Comparison of ENCODE assay signal across 35 mouse cellular contexts in the genomic region with DNA sequence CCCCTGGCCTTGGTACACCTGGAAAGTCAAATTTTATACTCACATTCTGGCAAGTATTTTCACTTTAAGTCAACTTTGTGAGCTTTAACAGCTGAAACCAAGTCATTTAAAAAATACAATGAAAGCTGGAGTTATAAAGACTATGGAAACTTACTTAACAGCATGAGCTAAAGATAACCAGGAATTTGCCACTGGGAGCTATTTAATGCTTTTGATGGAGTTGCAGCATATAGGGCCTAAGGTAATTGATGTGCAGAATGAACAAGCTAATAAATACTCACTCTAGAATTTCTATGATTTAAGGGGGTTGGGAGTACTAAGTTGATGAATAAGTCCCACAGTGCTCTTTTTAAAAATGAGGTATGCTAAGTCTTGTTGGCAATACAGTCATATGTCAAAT.
"Had no signal": no experiment of that assay in that cellular context is flagged by ENCODE, and none has a peak within 500 bp of the region (broad histone marks: within the 10 kb centered on the region; RNA-seq: fewer than 3 reads in every experiment).

No protein-coding gene starts in this region.

- ATAC-seq: hindbrain, embryonic 16.5 days; hindbrain, postnatal 0 days; inflammation-experienced regulatory T-cells, adult 6 months; intestine, embryonic 15.5 days; intestine, embryonic 16.5 days; intestine, postnatal 0 days had no signal

- H3K36me3 ChIP-seq: heart, embryonic 10.5 days; heart, embryonic 12.5 days; heart, embryonic 13.5 days; heart, embryonic 15.5 days; hindbrain, embryonic 10.5 days; hindbrain, embryonic 12.5 days; hindbrain, embryonic 13.5 days; hindbrain, embryonic 15.5 days; intestine, embryonic 15.5 days; kidney, embryonic 15.5 days had no signal

- H3K4me3 ChIP-seq: heart, embryonic 10.5 days; heart, embryonic 12.5 days; heart, embryonic 13.5 days; heart, embryonic 15.5 days; hindbrain, embryonic 10.5 days; hindbrain, embryonic 12.5 days; hindbrain, embryonic 13.5 days; hindbrain, embryonic 15.5 days; intestine, embryonic 15.5 days; kidney, embryonic 15.5 days; layer of hippocampus, adult 2 months had no signal

- H3K4me1 ChIP-seq: heart, embryonic 10.5 days; heart, embryonic 12.5 days; heart, embryonic 15.5 days; hindbrain, embryonic 10.5 days; hindbrain, embryonic 12.5 days; hindbrain, embryonic 13.5 days; intestine, embryonic 15.5 days; kidney, embryonic 15.5 days had no signal

- H3K27me3 ChIP-seq: heart, embryonic 12.5 days; heart, embryonic 13.5 days; heart, embryonic 15.5 days; hindbrain, embryonic 12.5 days; hindbrain, embryonic 13.5 days; hindbrain, embryonic 15.5 days; intestine, embryonic 15.5 days; kidney, embryonic 15.5 days had no signal

- H3K9me3 ChIP-seq: heart, embryonic 10.5 days; heart, embryonic 12.5 days; heart, embryonic 13.5 days; heart, embryonic 15.5 days; hindbrain, embryonic 10.5 days; hindbrain, embryonic 12.5 days; hindbrain, embryonic 13.5 days; hindbrain, embryonic 15.5 days; intestine, embryonic 15.5 days; kidney, embryonic 15.5 days had no signal

- DNase-seq: heart, postnatal 10 days; heart, postnatal 14 days; heart, postnatal 36 days; heart, postnatal 4 days; kidney, adult 11 months; kidney, adult 18-20 months; kidney, adult 2 months; kidney, adult 8-10 months; kidney, adult 9 months; kidney, postnatal 10 days; kidney, postnatal 14 days; kidney, postnatal 25 days; kidney, postnatal 36 days; kidney, postnatal 4 days; layer of hippocampus, adult 9-11 months; layer of hippocampus, postnatal 36 days had no signal

- H3K9ac ChIP-seq: heart, embryonic 12.5 days; heart, embryonic 13.5 days; heart, embryonic 15.5 days; hindbrain, embryonic 12.5 days; hindbrain, embryonic 13.5 days; hindbrain, embryonic 14.5 days; hindbrain, embryonic 15.5 days; intestine, embryonic 15.5 days; kidney, embryonic 15.5 days had no signal

- H3K4me2 ChIP-seq: heart, embryonic 11.5 days; heart, embryonic 12.5 days; heart, embryonic 13.5 days; heart, embryonic 15.5 days; hindbrain, embryonic 12.5 days; hindbrain, embryonic 13.5 days; hindbrain, embryonic 14.5 days; hindbrain, embryonic 15.5 days; intestine, embryonic 15.5 days; kidney, embryonic 15.5 days had no signal

- H3K27ac ChIP-seq: heart, embryonic 10.5 days; heart, embryonic 13.5 days; heart, embryonic 15.5 days; hindbrain, embryonic 10.5 days; hindbrain, embryonic 12.5 days; hindbrain, embryonic 13.5 days; hindbrain, embryonic 14.5 days; hindbrain, embryonic 15.5 days; hindbrain, postnatal 0 days; intestine, embryonic 15.5 days; kidney, embryonic 15.5 days; kidney, postnatal 0 days; layer of hippocampus, adult 2 months had no signal
